Mouse (Mus musculus): ENCODE results near the gene Herc3. TPM values are rescaled to one million over a fixed set of nuclear protein-coding genes. Genes with fewer than 3 reads are reported as not detected.
A peak's percentile ranks its signal among the peaks of the same experiment; 100 is the strongest.

Gene Herc3
- polyA plus RNA-seq, 1 experiment from 2014 or later, result 30.4 TPM

DNA sequence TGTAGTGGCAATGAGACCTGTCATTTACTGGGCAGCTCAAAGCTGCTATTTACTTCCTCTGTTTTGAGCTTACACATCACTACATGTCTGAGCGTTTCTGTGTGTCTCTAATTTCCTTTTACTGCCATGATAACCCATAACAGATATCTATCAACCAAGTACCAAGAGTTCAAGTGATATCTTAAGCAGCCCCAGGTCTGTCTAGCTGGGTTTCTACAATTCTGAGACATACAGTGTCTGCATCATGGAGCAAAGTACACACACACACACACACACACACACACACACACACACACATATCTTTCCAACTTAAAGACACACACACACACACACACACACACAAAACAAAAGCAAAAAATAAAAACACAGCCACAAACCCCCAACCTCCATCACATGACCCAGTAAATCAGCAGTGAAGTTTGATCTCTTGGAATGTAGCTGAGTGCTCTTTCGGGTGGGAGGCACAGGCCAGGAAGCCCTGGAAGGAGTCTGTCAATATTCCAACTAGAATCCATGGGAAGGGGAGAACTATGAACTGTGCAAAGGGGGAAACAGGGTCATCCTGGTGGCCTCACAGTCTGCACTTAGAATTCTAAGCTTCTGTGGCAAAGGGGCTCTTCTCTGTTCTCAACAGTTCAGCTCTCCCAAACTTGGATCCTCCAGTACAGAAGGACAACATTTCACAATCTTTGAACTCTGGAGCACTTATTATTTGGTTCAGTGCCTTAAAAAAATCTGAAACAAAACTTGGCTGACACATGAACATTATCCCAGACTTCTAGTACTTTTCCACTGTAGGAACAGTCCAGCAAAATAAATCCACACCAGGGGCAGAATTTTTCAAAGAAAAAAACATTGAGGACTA is 120.1 kb downstream of the Herc3 start:
- H3K4me2 ChIP-seq (ENCODE audit: low read length), result no peak overlapping the region
- 77% methylated on average over 2 of the region's 2 CpGs for WGBS
- H3K9ac ChIP-seq (replicated peaks; ENCODE audit: low read length), result no peak overlapping the region
- no peak overlapping the region for H3K4me3 ChIP-seq (replicated peaks; ENCODE audit: low read depth, low read length)
- no peak for ATAC-seq (ENCODE audit: low FRiP score, low TSS enrichment)
- no peak for DNase-seq
- H3K27me3 ChIP-seq (ENCODE audit: control insufficient read depth, insufficient read depth, low read length), result no peaks in the 10 kb centered on the region
- H3K4me1 ChIP-seq (ENCODE audit: control insufficient read depth, insufficient read depth, low read length), result no peaks in the 10 kb centered on the region
- H3K9me3 ChIP-seq (ENCODE audit: control insufficient read depth, low read length), result no peaks in the 10 kb centered on the region
- no peak overlapping the region for H3K27ac ChIP-seq (replicated peaks; ENCODE audit: low read depth, low read length)
- H3K36me3 ChIP-seq (ENCODE audit: control insufficient read depth, insufficient read depth, low read length), result peaks cover 21% of the 10 kb centered on the region

DNA sequence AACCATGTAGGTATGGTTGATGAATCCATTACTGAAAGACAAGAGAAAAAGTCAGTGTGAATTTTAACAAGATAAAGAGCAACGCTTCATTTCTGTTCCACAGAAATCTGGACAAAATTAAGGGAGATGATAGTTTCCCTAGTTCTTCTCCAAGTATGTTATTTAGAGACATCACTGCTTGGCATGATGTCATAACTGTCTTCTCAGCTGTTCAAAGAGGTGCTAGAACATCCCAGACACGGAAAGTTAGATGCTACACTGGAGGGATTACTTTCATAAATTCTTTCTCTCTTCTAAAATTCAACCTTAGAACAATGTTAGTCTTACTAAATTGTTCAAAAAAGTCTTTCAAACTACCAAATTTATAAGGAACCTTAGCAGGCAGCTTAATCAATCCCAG is 129.3 kb downstream of the Herc3 start:
- Histone ChIP-seq H3K9ac (replicated peaks; ENCODE audit: low read length) (no peak overlapping the region), H3K27ac (replicated peaks; ENCODE audit: low read depth, low read length) (no peak overlapping the region), H3K27me3 (ENCODE audit: control insufficient read depth, insufficient read depth, low read length) (no peaks in the 10 kb centered on the region), H3K9me3 (ENCODE audit: control insufficient read depth, low read length) (no peaks in the 10 kb centered on the region), H3K4me3 (replicated peaks; ENCODE audit: low read depth, low read length) (no peak overlapping the region), H3K36me3 (ENCODE audit: control insufficient read depth, insufficient read depth, low read length) (0 out of 2 replicates have a peak, but pooled peaks cover 3% of the 10 kb centered on the region), H3K4me1 (ENCODE audit: control insufficient read depth, insufficient read depth, low read length) (peaks cover 8% of the 10 kb centered on the region; the same call in 1 of the 2 replicates), H3K4me2 (ENCODE audit: low read length) (no peak overlapping the region)
- DNase-seq (no peak), ATAC-seq (ENCODE audit: low FRiP score, low TSS enrichment) (no peak)
- WGBS, result 91% methylated on average over 2 of the region's 2 CpGs

DNA sequence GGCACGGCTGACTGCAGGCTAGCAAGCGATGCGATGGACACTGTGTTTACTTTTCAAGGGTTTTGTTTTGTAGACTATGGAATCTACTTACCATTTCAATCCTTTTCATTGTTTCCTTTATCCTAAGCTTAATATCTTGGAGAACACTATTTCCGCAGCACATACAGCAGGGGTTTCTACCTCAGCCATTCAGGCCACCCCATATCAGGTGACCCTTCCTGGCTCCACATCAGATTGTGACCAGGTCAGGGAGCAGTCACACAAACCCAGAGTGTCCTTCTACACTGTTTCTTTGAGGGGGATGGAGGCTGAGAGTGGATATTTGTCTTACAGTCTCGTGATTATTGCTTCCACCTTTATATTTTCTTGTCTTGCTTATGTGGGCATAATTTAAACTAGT is 131.4 kb downstream of the Herc3 start:
- H3K9me3 ChIP-seq (ENCODE audit: control insufficient read depth, low read length), result no peaks in the 10 kb centered on the region

DNA sequence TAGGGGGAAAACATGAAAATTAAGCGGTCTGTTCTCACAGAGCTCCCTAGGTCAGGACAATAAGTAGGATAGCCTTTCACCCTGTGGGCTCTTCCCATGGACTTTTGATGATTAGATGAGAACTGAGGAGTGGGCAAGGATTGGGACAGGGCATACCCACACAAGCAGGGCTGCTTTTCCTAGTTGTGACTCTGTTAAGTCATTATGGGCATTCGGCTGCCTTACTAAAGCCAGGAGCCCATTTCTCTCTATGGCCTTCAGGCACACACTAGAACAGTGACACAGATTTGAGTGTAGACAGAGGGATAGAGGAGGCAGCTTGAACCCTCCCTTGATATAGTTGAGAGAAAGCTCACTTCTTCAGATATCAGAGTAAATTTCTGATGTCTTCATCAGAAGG is 132.8 kb downstream of the Herc3 start:
- Histone ChIP-seq H3K4me2 (ENCODE audit: low read length) (no peak overlapping the region), H3K9ac (replicated peaks; ENCODE audit: low read length) (no peak overlapping the region), H3K4me3 (replicated peaks; ENCODE audit: low read depth, low read length) (no peak overlapping the region), H3K9me3 (ENCODE audit: control insufficient read depth, low read length) (no peaks in the 10 kb centered on the region), H3K36me3 (ENCODE audit: control insufficient read depth, insufficient read depth, low read length) (no peaks in the 10 kb centered on the region), H3K4me1 (ENCODE audit: control insufficient read depth, insufficient read depth, low read length) (peaks cover 9% of the 10 kb centered on the region; the same call in 1 of the 2 replicates), H3K27me3 (ENCODE audit: control insufficient read depth, insufficient read depth, low read length) (no peaks in the 10 kb centered on the region), H3K27ac (replicated peaks; ENCODE audit: low read depth, low read length) (no peak overlapping the region)
- 95% methylated on average over 2 of the region's 2 CpGs for WGBS
- no peak for DNase-seq
- ATAC-seq (ENCODE audit: low FRiP score, low TSS enrichment), result no peak

More for the DNA sequence above, 131.4 kb downstream of the Herc3 start:
- Histone ChIP-seq H3K4me2 (ENCODE audit: low read length) (no peak overlapping the region), H3K27me3 (ENCODE audit: control insufficient read depth, insufficient read depth, low read length) (no peaks in the 10 kb centered on the region), H3K9ac (replicated peaks; ENCODE audit: low read length) (no peak overlapping the region), H3K4me3 (replicated peaks; ENCODE audit: low read depth, low read length) (no peak overlapping the region), H3K4me1 (ENCODE audit: control insufficient read depth, insufficient read depth, low read length) (peaks cover 9% of the 10 kb centered on the region; the same call in 1 of the 2 replicates), H3K36me3 (ENCODE audit: control insufficient read depth, insufficient read depth, low read length) (no peaks in the 10 kb centered on the region), H3K27ac (replicated peaks; ENCODE audit: low read depth, low read length) (no peak overlapping the region)
- 77% methylated on average over 5 of the region's 5 CpGs for WGBS
- DNase-seq (no peak), ATAC-seq (ENCODE audit: low FRiP score, low TSS enrichment) (no peak)

DNA sequence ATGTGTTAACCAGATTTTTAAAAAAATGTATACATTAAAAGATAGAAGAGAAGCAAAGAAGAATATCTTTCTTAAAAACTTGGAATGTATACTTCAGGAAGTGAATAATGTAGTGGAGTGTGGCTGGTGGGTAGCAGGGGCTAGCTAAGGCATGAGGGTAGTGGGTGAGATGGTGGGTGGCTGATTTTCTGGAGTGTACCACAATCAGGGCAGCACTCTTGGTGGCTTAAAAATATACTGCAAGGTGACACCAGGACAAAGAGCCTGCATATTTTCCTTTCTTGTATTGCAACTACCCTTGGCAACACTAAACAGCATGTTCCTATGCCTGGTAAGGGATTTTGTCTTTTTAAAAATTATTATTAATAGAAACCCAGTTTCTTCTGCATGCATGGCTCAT is 133.3 kb downstream of the Herc3 start:
- no peak for ATAC-seq (ENCODE audit: low FRiP score, low TSS enrichment)
- Histone ChIP-seq H3K4me3 (replicated peaks; ENCODE audit: low read depth, low read length) (no peak overlapping the region), H3K27me3 (ENCODE audit: control insufficient read depth, insufficient read depth, low read length) (no peaks in the 10 kb centered on the region), H3K4me2 (ENCODE audit: low read length) (no peak overlapping the region), H3K9ac (replicated peaks; ENCODE audit: low read length) (no peak overlapping the region), H3K27ac (replicated peaks; ENCODE audit: low read depth, low read length) (no peak overlapping the region), H3K36me3 (ENCODE audit: control insufficient read depth, insufficient read depth, low read length) (no peaks in the 10 kb centered on the region), H3K4me1 (ENCODE audit: control insufficient read depth, insufficient read depth, low read length) (peaks cover 9% of the 10 kb centered on the region; the same call in 1 of the 2 replicates), H3K9me3 (ENCODE audit: control insufficient read depth, low read length) (no peaks in the 10 kb centered on the region)
- no peak for DNase-seq

DNA sequence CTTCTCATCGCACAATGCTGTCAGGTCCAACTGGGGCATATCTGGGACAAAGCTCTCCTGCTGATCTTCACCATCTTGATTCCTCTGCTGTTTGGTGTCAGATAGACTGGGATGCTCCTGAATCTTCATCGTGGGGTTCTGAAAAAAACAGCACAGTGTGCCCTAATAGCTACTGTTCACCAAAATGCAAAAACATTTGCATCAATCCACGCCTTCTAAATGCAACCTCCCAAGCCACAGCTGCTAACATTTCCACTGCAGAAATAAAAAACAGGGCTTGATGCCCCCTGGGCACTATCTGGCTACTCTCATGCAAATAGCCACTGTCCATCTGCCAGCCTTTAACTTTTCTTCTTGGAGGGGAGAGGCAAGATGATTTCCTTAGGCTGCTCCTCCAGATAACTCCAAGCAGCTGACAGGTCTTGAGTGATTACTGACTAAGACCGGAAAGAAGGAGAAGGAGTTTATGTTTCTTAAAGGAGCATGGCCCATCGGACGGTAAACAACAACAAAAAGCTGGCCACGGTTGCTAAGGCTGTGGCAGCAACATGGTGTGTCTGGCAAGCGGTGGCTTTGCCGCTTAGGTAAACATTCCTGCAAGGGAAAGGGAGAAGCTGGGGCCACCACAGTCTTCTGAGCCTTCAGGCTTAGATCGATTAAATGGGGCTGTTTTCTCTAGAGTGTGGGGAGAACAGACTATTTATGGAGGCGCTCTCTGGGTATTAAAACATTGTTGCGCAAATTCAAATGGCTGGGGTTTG is 134.0 kb downstream of the Herc3 start:
- Histone ChIP-seq H3K27ac (replicated peaks; ENCODE audit: low read depth, low read length) (peak overlapping the region; percentile 2), H3K36me3 (ENCODE audit: control insufficient read depth, insufficient read depth, low read length) (no peaks in the 10 kb centered on the region), H3K4me3 (replicated peaks; ENCODE audit: low read depth, low read length) (no peak overlapping the region), H3K27me3 (ENCODE audit: control insufficient read depth, insufficient read depth, low read length) (no peaks in the 10 kb centered on the region), H3K4me1 (ENCODE audit: control insufficient read depth, insufficient read depth, low read length) (peaks cover 9% of the 10 kb centered on the region; the same call in 1 of the 2 replicates), H3K9ac (replicated peaks; ENCODE audit: low read length) (no peak overlapping the region), H3K9me3 (ENCODE audit: control insufficient read depth, low read length) (no peaks in the 10 kb centered on the region), H3K4me2 (ENCODE audit: low read length) (peak overlapping the region; percentile 28)
- 37% methylated on average over 12 of the region's 12 CpGs for WGBS
- DNase-seq, result peak; percentile 45
- 0 out of 2 replicates have a peak, but pooled peaks have one; percentile 28 for ATAC-seq (ENCODE audit: low FRiP score, low TSS enrichment)

DNA sequence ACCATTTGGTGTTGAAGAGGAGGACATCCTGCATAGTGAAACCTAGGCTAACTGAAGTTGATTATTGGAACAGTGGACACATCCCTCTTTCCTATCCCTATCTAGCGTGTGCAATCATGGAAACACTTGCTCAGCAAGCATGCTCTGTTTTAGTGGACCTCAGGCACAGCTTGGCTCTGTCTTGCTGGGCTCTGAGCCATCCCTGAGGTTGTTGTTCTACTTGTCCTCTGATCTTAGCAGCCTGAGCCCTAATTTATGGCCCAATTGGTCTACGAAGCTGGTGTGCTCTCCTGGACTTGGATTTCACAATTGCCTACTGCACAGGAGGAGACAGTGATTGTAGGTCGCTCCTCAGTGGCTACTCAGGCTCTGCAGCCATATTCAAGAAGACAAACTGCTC is 137.0 kb downstream of the Herc3 start:
- H3K4me3 ChIP-seq (replicated peaks; ENCODE audit: low read depth, low read length), result no peak overlapping the region
- H3K27me3 ChIP-seq (ENCODE audit: control insufficient read depth, insufficient read depth, low read length), result no peaks in the 10 kb centered on the region
- no peak overlapping the region for H3K27ac ChIP-seq (replicated peaks; ENCODE audit: low read depth, low read length)
- peaks cover 9% of the 10 kb centered on the region; the same call in 1 of the 2 replicates for H3K4me1 ChIP-seq (ENCODE audit: control insufficient read depth, insufficient read depth, low read length)
- 91% methylated on average over 3 of the region's 3 CpGs for WGBS
- no peak overlapping the region for H3K9ac ChIP-seq (replicated peaks; ENCODE audit: low read length)
- H3K36me3 ChIP-seq (ENCODE audit: control insufficient read depth, insufficient read depth, low read length), result no peaks in the 10 kb centered on the region
- DNase-seq, result no peak
- H3K9me3 ChIP-seq (ENCODE audit: control insufficient read depth, low read length), result no peaks in the 10 kb centered on the region
- ATAC-seq (ENCODE audit: low FRiP score, low TSS enrichment), result no peak
- H3K4me2 ChIP-seq (ENCODE audit: low read length), result no peak overlapping the region

Measured in midbrain, embryonic 14.5 days (tissue).